Mouse (Mus musculus): ENCODE measurements around the gene Accs.

Accs gene

GRCm38 (mm10) chr2:93794375-93794774 is 55.4 kb downstream of the Accs start:
- DNase-seq (ENCODE audit: low read depth, low spot score): no peak

- DNase-seq (ENCODE audit: low read depth, low spot score): peak; percentile 39
Observed at GRCm38 (mm10) chr2:93791516-93792499, 57.9 kb downstream of the Accs start.

GRCm38 (mm10) chr2:93790798-93791345 is 58.9 kb downstream of the Accs start:
- DNase-seq (ENCODE audit: low read depth, low spot score): no peak

- no peak for DNase-seq (ENCODE audit: low read depth, low spot score)
Observed at GRCm38 (mm10) chr2:93788557-93788956, 61.2 kb downstream of the Accs start.

DNA sequence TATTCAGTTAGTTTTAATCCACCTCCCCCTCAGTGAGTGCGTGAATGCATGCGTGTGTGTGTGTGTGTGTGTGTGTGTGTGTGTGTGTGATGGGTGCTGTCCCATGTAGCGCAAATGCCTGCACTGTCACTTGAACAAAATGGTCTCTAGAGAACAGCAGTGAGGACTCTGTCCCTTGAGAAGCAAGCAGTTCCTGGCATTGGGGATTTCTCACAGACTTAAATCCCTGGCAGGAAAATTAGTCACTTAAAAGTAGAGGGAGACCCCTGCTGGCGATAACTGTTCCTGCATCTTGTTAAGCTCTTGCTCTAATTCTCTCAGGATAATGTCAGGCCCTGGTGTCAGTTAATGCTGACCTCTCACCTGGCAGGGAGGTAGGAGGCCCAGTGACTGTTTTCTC is 63.6 kb downstream of the Accs start:
- peak; percentile 86 for DNase-seq (ENCODE audit: low read depth, low spot score)

DNA sequence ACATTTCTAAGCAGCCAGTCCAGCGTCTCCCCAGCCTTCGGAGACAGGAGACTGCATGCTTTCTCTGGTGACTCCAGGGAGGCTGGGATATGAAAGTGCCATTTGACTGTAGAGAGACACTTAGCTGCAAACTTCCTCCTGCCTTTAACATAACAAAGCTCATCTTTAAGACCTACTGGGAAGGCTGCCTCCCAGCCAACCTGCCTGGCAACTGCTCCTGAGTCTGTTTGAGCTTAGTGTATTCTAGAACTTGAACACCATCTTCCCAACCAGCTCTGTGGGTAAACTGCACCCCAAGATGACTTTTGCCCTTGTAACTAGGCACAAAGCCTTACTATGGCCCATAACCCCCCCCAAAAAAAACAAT is 64.3 kb downstream of the Accs start:
- DNase-seq (ENCODE audit: low read depth, low spot score): no peak

DNA sequence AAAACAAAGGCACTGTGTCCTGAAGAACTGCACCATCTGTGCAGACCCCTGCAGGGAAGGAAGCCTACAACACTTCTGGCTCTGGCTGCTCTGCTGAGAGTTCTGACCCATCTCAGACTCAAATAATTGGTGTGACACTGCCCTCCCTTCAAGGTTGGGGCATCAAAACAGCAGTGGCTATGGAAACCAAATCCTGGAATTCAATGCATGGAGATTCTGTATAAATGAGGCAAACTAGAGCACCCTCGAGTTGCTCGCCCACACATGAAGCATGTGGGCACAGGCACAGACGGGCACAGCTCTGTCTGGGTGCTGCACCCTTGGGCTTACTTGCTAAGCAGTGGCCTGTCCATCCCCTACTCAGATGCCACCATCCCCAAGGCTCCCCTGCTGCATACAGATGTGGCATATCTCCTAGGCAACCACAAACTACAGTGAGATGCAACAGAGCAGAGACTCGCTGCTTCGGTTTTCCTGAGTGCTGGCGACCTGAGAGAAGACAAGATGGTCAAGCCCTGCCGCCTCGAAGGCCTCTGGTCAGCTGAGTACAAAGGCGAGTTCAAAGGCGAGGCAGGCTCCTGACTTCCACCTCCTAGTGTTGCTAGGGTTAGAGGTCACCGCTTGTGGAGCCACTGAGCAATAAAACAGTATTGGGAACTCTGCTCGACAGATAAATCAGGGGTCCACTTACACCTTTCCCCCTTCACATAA is 64.9 kb downstream of the Accs start:
- no peak for DNase-seq (ENCODE audit: low read depth, low spot score)

GRCm38 (mm10) chr2:93783926-93784539 is 65.7 kb downstream of the Accs start:
- DNase-seq (ENCODE audit: low read depth, low spot score): no peak
